Mouse (Mus musculus) spleen, postnatal 36 days (tissue): ENCODE data around the gene Ctnnbip1.
"Not testable (repeated sequence)": the region's sequence is repeated elsewhere in the genome, so short reads cannot be mapped to it uniquely, and the experiment has no call there.

Experiments
- DNase-seq, 2 experiments: peaks; one replicate each; pipeline ENCODE4 v3.0.0; 2022; ENCODE audit warnings: low spot score in 2 of 2, mixed read lengths in 1 of 2

The Ctnnbip1 gene

GRCm38 (mm10) chr4:149586783-149587595, 69.0 kb downstream of the Ctnnbip1 start:
- DNase-seq, result no peak

- DNase-seq, result no peak
Observed at GRCm38 (mm10) chr4:149587596-149588168, 69.6 kb downstream of the Ctnnbip1 start.

DNA sequence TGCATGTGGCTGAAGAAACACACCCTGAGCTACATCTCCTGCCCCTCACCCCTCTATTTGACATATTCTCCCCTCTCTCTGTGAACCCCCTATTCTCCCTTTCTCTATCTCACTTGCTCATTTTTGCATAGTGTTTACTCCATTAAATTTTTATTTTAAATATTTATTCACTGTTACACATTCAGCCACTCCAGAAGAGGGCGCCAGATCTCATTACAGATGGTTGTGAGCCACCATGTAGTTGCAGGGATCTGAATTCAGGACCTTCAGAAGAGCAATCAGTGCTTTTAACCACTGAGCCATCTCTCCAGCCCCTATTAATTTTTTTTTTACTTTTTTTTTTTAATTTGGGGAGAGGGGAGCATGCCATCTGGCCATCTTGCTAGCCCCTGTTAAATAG, 72.2 kb downstream of the Ctnnbip1 start:
- DNase-seq, result no peak

DNA sequence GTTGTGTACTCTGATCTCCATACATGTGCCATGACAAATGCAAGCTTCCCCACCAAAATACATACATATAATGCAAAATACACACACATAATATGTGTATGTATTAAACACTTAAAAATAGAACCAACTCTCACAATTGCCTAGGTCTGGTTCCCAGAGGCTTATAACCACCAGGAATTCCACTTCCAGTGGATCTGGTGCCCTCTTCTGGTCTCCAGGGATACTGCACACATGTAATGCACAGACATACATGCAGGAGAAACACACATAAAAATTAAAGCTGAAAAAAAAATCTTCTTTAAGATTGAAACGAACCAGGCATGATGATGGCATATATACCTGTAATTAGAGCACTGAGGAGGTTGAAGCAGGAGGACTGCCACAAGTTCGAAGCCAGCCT, 73.5 kb downstream of the Ctnnbip1 start:
- no peak for DNase-seq

DNA sequence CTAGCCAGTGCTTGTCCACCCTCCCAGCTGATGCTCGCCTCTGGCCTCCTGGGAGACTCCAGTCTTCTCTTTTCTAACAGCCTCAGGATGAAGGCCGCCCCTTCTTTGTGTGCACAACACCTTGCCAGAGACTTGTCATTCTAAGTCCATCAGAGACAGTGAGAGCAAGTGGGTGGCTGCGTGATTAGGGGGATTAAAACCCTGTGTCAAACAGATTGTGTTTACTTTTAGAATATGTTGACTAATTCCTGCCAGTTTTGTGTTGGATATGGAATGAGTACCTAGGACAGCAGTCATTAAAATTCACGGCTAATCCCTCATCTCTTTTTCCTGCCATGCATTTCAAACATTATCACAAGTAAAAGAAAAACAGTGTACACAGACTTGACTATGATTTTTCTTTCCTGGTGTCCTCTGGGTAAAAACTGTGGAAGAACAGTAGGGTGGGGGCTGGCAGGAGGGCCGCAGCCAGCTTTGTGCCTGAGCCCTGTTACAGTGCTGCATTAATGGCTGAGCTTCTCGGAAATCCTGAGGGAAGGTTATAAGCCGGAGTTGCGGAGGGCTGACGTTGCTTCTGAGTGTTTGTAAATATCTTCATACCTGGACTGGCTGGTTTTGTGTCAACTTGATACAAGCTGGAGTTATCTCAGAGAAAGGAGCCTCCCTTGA, 77.0 kb downstream of the Ctnnbip1 start:
- no peak for DNase-seq

DNA sequence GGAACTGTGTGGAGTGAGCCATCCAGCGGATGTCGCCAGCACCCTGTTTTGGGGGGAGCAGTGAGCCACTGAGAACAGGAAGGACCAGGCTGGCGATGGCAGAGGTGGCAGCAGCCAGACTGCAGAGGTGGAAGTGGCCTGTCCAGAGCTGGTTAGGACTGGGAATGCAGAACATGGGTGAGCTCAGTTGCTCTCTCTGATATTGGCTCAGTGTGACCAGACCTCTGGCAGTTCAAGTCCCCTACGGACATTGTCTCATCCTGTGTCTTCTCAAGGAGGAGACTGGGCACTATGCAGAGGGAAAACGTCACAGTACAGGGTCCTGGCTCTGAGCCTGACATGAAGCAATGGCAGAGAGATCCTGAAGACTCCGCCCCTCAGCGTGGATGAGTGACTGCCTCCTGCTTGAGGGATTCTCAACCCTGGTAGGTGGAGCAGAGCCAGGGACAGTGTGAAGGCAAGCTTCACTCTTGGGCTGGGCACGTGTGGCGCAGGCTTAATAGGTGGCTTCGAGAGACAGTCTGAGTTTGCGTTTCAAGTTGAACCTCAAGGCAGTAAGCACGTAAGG, 79.7 kb downstream of the Ctnnbip1 start:
- no peak for DNase-seq

GRCm38 (mm10) chr4:149599549-149599948, 81.5 kb downstream of the Ctnnbip1 start:
- DNase-seq, result no peak

DNA sequence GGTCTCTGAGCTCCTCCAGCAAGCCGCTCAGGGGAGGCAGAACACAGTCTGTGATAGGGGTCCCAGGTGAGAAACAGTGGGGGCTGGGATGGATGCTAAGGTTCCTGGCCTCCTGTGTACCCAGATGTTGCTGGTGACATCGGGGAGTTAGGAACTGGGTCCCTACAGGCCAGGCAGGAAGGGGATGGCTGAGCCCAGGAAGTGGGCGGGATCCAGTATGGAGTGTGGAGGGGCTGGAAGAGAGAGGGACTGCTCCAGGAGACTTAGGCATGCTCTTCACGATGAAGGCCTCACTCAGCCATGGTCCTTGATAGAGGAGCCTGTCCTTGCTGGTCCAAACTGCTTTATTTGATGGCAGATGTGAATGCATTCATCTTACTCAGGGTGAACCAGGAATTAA, 82.1 kb downstream of the Ctnnbip1 start:
- DNase-seq, result no peak

DNA sequence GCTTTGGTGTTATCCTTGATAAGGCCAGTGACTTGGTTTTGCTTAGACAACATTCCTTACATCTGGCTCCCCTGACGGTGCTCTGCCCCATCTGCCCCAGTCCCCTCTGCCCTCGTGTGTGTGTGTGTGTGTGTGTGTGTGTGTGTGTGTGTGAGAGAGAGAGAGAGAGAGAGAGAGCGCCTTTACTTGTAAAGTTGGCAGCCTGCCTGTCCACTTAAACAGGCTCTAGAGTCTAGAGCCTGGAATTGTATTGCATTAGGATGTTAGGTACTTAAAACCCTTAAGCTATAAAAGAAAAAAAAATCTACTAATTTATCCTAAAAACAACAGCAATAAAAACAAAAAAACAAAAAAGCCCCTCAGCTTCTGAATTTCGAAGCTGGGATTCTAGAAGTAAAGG, 83.4 kb downstream of the Ctnnbip1 start:
- DNase-seq, result no peak

GRCm38 (mm10) chr4:149602236-149602635, 84.2 kb downstream of the Ctnnbip1 start:
- DNase-seq, result no peak

GRCm38 (mm10) chr4:149603860-149604259, 85.8 kb downstream of the Ctnnbip1 start:
- DNase-seq, result no peak

DNA sequence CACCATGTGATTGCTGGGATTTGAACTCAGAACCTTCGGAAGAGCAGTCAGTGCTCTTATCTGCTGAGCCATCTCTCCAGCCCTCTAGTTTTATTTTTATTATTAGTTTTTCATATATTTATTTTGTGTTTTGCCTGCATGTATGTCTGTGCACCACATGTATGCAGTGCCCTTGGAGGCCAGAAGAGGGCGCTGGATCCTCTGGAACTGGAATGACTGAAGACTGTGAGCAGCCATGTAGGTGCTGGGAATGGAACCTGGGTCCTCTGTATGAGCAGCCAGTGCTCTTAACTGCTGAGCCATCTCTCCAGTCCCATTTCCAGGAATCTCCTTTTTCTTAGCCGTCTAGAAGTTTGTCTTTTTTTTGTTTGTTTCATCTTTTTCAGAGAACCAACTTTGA, 86.5 kb downstream of the Ctnnbip1 start:
- DNase-seq, result no peak

DNA sequence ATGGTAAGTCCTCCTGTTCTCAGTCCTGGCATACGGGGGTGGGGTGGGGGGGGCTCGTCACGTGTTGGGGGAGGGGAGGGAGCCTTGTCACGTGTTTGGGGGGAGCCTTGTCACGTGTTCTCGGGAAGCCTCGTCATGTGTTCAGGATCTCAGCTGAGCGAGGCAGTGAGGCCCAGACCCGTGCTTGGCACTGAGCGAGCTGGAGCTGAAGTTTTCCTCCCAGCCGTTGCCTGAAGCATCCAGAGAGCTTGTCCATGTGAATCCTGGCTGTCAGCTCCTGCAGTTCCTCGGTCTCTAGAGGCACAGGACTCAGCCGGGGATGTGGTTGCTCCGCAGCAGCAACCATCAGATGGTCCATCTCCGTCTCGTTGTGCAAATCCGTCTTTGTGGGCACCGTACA, 88.0 kb downstream of the Ctnnbip1 start:
- no peak for DNase-seq

- DNase-seq, result no peak
Observed at GRCm38 (mm10) chr4:149606766-149607358, 88.8 kb downstream of the Ctnnbip1 start.

GRCm38 (mm10) chr4:149607591-149608308, 89.7 kb downstream of the Ctnnbip1 start:
- no peak for DNase-seq

DNA sequence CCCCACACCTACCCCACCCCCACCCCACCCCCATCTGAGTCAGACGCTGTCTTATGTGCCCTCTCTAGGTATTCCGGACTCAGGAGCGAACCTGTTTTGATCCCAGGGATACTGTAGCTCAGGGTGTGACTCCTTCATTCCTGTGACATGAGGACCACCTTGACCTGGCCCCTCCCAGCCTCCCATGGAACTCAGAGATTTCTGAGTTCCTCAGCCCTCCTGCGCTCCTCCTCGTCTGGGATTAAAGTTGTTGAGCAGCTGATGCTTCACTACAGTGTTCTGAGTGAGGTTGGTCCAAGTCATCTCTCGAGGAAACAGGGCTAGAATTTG, 90.2 kb downstream of the Ctnnbip1 start:
- DNase-seq, result no peak

GRCm38 (mm10) chr4:149609256-149610025, 91.4 kb downstream of the Ctnnbip1 start:
- no peak for DNase-seq

- DNase-seq, result peak in 1 of 2 experiments; percentile 24
Observed at GRCm38 (mm10) chr4:149611376-149612044, 93.5 kb downstream of the Ctnnbip1 start.

DNA sequence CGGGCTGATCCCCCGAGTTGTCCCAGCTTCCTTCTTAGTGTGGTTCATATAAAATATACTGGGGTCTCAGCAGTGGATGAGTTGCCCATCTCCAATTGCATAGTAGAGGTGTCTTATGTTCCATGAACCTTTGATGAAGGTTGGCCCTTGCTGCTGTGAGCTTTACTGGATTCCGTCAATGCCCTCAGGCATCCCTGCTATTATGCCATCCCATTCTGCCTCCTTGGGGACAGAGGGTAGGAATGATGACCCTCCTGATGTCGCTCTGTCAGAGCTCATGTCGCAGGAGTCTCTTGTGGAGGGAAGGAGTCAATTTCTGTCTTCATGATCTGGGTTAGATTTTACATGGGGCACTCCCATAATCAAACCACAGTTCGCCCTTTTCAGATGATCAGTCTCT, 95.5 kb downstream of the Ctnnbip1 start:
- not testable (repeated sequence) for DNase-seq

GRCm38 (mm10) chr4:149614869-149615268, 96.8 kb downstream of the Ctnnbip1 start:
- no peak for DNase-seq
